Mouse (Mus musculus): Measurements from ENCODE around the gene Defb20.

Defb20 gene

DNA sequence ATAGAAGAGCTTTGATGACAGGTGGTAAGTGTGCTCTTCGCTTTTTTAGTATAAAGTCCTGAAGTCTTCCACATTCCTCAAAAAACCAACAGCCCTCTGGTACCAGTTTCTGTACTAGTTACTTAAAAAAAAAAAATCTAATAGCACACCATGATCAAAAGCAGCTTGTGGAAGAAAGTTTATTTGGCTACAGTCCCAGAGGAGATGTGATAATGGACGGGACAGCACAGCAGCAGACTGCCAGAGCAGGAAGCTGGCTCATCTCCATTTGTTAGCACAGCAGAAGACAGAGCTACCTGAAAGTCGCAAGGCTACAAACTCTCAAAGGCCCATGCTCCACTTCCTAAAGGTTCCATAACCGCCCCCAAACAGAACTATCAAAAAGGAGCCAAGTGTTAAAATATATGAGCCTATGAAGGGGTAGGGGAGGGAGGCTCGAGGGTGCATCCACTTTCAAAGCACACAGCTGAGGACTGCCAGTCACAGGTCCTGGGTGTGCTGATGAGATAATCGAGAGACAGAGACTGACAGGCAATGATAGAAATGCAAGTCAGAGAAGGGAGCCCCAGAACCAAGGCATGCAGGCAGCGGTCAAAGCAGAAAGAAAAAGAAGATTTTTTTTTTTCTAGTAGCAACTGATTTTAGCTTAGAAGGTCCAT lies 23.5 kb downstream of the Defb20 start:
- no peak for DNase-seq

DNA sequence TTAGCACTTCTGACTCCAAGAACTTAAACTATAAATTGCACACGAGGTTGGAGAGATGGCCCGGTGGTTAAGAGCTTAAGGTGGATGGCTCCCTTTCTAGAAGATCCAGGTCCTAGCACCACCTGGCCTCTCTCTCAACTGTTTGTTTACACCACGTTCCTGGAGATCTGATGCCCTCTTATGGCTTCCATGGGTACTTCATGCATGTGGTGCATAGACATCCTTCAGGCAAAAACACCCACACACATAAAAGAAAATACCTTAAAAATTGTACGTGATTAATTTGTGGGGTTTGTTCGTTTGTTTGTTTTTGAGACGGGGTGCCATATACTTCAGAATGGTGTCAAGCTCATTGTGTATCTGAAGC lies 24.0 kb downstream of the Defb20 start:
- no peak for DNase-seq

DNA sequence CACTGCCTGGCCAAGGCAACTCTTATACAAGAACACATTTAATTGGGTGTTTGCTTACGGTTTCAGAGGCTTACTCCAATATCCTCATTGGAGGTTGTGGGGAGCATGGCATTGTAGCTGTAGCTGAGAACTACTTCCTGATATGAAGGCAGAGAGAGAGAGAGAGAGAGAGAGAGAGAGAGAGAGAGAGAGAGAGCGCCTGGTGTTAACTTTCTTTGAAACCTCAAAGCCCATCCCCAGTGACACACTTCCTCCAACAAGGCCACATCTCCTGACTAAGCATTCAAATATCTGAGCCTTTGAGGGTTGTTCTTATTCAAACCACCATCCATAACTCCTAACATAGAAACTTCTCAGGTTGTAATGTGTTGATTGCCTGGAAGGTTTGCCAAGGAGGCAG lies 27.1 kb downstream of the Defb20 start:
- DNase-seq, result no peak

DNA sequence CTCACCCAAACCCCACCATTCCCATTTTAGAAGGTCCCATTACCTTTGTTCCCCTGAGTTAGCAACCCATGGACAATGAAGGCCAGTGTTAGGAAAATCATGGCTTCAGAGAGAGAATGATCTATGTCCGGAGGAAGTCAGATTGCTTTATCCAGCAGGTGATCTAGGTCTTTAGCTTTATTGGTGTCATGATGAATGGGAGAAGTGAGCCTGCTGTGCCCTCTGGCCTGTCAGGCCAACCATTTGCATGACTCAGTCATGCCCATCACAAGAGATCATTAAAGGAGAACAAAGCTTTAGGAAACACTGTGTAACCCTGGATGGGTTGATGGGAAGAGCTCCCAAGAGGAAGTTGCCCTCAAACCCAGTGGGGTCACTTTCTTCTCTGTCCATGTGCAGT lies 34.7 kb downstream of the Defb20 start, which contains the start of gene Defb26:
Defb26 (minus strand) TSS at position 101 of the 400 bp plus-strand sequence.
- no peak for DNase-seq

DNA sequence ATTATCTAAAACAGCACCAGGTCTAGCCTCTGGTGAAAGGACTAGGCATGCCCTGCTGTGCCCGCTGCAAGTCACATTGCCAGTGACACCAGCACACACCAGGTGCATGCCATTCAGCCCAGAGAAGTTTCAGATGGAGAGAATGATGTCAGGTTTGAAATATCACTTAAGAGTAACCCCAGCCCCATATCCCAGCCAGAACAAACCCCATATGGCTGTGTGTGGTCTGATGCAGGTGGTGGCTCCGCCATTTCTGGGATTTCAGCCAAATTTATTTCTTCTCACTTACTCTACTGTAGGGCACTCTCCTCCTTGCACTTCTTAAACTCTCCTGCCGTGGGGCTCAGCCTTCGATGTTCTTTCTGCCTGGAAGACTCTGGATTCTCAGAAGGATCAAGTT lies 39.2 kb downstream of the Defb20 start:
- DNase-seq, result no peak

DNA sequence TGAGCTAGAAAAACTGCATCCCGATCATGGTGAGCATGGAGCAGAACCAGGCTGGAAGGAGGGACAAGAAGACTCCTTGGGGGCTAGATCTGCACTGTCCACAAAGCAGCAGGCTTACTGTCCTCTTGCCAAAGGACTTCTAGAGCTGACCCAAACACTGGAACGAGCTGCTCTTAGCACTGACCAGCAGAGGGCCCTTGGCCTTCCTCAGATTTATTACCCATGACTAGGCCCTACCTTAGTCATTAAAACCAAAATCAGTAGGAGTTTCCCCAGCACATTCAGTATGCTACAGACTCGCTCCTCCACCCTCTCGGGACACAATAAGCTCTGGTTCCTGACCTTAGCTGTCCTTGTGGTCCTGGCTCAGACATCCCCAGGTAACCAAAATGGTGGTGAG lies 41.1 kb downstream of the Defb20 start, which contains the start of gene Defb28:
Defb28 (plus strand) TSS at position 275 of the 400 bp plus-strand sequence.
- no peak for DNase-seq
